Mouse (Mus musculus): ENCODE results near the gene Il5. TPM values are rescaled to one million over a fixed set of nuclear protein-coding genes. Genes with fewer than 3 reads are reported as not detected.

The Il5 gene
- polyA plus RNA-seq, 1 experiment from 2014 or later, result not detected

GRCm38 (mm10) chr11:53768422-53769184 lies 48.0 kb downstream of the Il5 start:
- H3K27ac ChIP-seq (replicated peaks), result no peak overlapping the region
- peaks cover 95% of the 10 kb centered on the region for H3K27me3 ChIP-seq (ENCODE audit: low read depth, poor library complexity, severe bottlenecking)
- peaks cover 26% of the 10 kb centered on the region for H3K4me1 ChIP-seq
- no peaks in the 10 kb centered on the region for H3K9me3 ChIP-seq (replicated peaks)
- H3K4me3 ChIP-seq, result no peak overlapping the region
- DNase-seq (ENCODE audit: low spot score), result no peak
- 80% methylated on average over 13 of the region's 13 CpGs for WGBS
- no peaks in the 10 kb centered on the region for H3K36me3 ChIP-seq

- 62% methylated on average over 12 of the region's 12 CpGs for WGBS
- Histone ChIP-seq H3K27me3 (ENCODE audit: low read depth, poor library complexity, severe bottlenecking) (peaks cover 89% of the 10 kb centered on the region), H3K4me3 (peak overlapping the region; percentile 71), H3K9me3 (replicated peaks) (no peaks in the 10 kb centered on the region), H3K36me3 (no peaks in the 10 kb centered on the region), H3K27ac (replicated peaks) (no peak overlapping the region), H3K4me1 (peaks cover 20% of the 10 kb centered on the region)
- DNase-seq (ENCODE audit: low spot score), result no peak
These were observed 48.6 kb downstream of the Il5 start for GRCm38 (mm10) chr11:53769185-53769576.

GRCm38 (mm10) chr11:53769760-53770124 lies 49.1 kb downstream of the Il5 start, which contains the start of gene Irf1:
Irf1 (plus strand) TSS chr11:53770014.
- H3K27me3 ChIP-seq (ENCODE audit: low read depth, poor library complexity, severe bottlenecking), result peaks cover 84% of the 10 kb centered on the region
- peaks cover 20% of the 10 kb centered on the region for H3K4me1 ChIP-seq
- 0% methylated on average over 40 of the region's 40 CpGs for WGBS
- no peaks in the 10 kb centered on the region for H3K36me3 ChIP-seq
- H3K4me3 ChIP-seq, result peak within 1 kb of the TSS; percentile 71
- DNase-seq (ENCODE audit: low spot score), result peak; percentile 87
- peak within 1 kb of the TSS; percentile 76 for H3K27ac ChIP-seq (replicated peaks)
- H3K9me3 ChIP-seq (replicated peaks), result no peaks in the 10 kb centered on the region

- Histone ChIP-seq H3K36me3 (no peaks in the 10 kb centered on the region), H3K4me1 (peaks cover 20% of the 10 kb centered on the region), H3K4me3 (peak overlapping the region; percentile 71), H3K9me3 (replicated peaks) (no peaks in the 10 kb centered on the region), H3K27ac (replicated peaks) (peak overlapping the region; percentile 76), H3K27me3 (ENCODE audit: low read depth, poor library complexity, severe bottlenecking) (peaks cover 79% of the 10 kb centered on the region)
- WGBS, result under 1% methylated on average over 75 of the region's 75 CpGs
- DNase-seq (ENCODE audit: low spot score), result peak; percentile 72
These were observed 49.7 kb downstream of the Il5 start for GRCm38 (mm10) chr11:53770125-53770791.

GRCm38 (mm10) chr11:53771001-53771744 lies 50.6 kb downstream of the Il5 start:
- WGBS, result 89% methylated on average over 11 of the region's 11 CpGs
- peak overlapping the region; percentile 71; the same call in 1 of the 2 replicates for H3K4me3 ChIP-seq
- DNase-seq (ENCODE audit: low spot score), result no peak
- H3K4me1 ChIP-seq, result peaks cover 20% of the 10 kb centered on the region
- peaks cover 70% of the 10 kb centered on the region for H3K27me3 ChIP-seq (ENCODE audit: low read depth, poor library complexity, severe bottlenecking)
- no peak overlapping the region for H3K27ac ChIP-seq (replicated peaks)
- no peaks in the 10 kb centered on the region for H3K36me3 ChIP-seq
- no peaks in the 10 kb centered on the region for H3K9me3 ChIP-seq (replicated peaks)

- Histone ChIP-seq H3K4me3 (no peak overlapping the region), H3K36me3 (no peaks in the 10 kb centered on the region), H3K4me1 (peaks cover 20% of the 10 kb centered on the region), H3K9me3 (replicated peaks) (no peaks in the 10 kb centered on the region), H3K27ac (replicated peaks) (no peak overlapping the region), H3K27me3 (ENCODE audit: low read depth, poor library complexity, severe bottlenecking) (peaks cover 57% of the 10 kb centered on the region)
- WGBS, result 82% methylated on average over 9 of the region's 9 CpGs
- no peak for DNase-seq (ENCODE audit: low spot score)
These were observed 51.9 kb downstream of the Il5 start for GRCm38 (mm10) chr11:53772536-53772935.

GRCm38 (mm10) chr11:53773087-53773486 lies 52.5 kb downstream of the Il5 start, which contains the start of gene Gm17334:
Gm17334 (minus strand) TSS chr11:53773187.
- Histone ChIP-seq H3K4me3 (no peak within 1 kb of the TSS), H3K27ac (replicated peaks) (no peak within 1 kb of the TSS), H3K27me3 (ENCODE audit: low read depth, poor library complexity, severe bottlenecking) (peaks cover 54% of the 10 kb centered on the region), H3K36me3 (no peaks in the 10 kb centered on the region), H3K4me1 (peaks cover 20% of the 10 kb centered on the region), H3K9me3 (replicated peaks) (no peaks in the 10 kb centered on the region)
- no peak for DNase-seq (ENCODE audit: low spot score)
- WGBS, result 91% methylated on average over 5 of the region's 5 CpGs

- 91% methylated on average over 16 of the region's 16 CpGs for WGBS
- Histone ChIP-seq H3K4me1 (peaks cover 20% of the 10 kb centered on the region), H3K27me3 (ENCODE audit: low read depth, poor library complexity, severe bottlenecking) (peaks cover 47% of the 10 kb centered on the region), H3K36me3 (no peaks in the 10 kb centered on the region), H3K27ac (replicated peaks) (no peak overlapping the region), H3K4me3 (no peak overlapping the region), H3K9me3 (replicated peaks) (no peaks in the 10 kb centered on the region)
- DNase-seq (ENCODE audit: low spot score), result no peak
These were observed 53.2 kb downstream of the Il5 start for GRCm38 (mm10) chr11:53773641-53774360.

Small RNA genes within 50 kb of the gene (microRNA-seq; reads per million reads assigned to microRNA genes)
- gene Mir7671, result not detected

Other genes with a start within 250 kb of the Il5 start
- gene Gm9945, start 240.6 kb upstream of the Il5 start, polyA plus RNA-seq (2016; fragmentation: Nextera tagmentation; extraction: Ambion mirVana), result not detected in 2 replicates
- gene Sowaha, start 240.5 kb upstream of the Il5 start, polyA plus RNA-seq (2016; fragmentation: Nextera tagmentation; extraction: Ambion mirVana), result 0.19 and 0.26 TPM in 2 replicates
- 17.3 and 18.0 TPM in 2 replicates for gene Sept8, start 201.5 kb upstream of the Il5 start, polyA plus RNA-seq (2016; fragmentation: Nextera tagmentation; extraction: Ambion mirVana)
- 77.3 and 94.6 TPM in 2 replicates for gene Kif3a, start 153.4 kb upstream of the Il5 start, polyA plus RNA-seq (2016; fragmentation: Nextera tagmentation; extraction: Ambion mirVana)
- 1.0 and 1.3 TPM in 2 replicates for gene Il4, start 102.1 kb upstream of the Il5 start, polyA plus RNA-seq (2016; fragmentation: Nextera tagmentation; extraction: Ambion mirVana)
- gene Il13, start 86.1 kb upstream of the Il5 start, polyA plus RNA-seq (2016; fragmentation: Nextera tagmentation; extraction: Ambion mirVana), result not detected in 2 replicates
- gene Rad50, start 13.5 kb upstream of the Il5 start, polyA plus RNA-seq (2016; fragmentation: Nextera tagmentation; extraction: Ambion mirVana), result 21.2 and 22.6 TPM in 2 replicates
- 3.6 and 3.8 TPM in 2 replicates for gene Irf1, start 49.2 kb downstream of the Il5 start, polyA plus RNA-seq (2016; fragmentation: Nextera tagmentation; extraction: Ambion mirVana)
- not detected in 2 replicates for gene Gm17334, start 52.4 kb downstream of the Il5 start, polyA plus RNA-seq (2016; fragmentation: Nextera tagmentation; extraction: Ambion mirVana)
- 0.22 TPM in 1 of 2 replicates, not detected in the other for gene Gm12216, start 138.5 kb downstream of the Il5 start, polyA plus RNA-seq (2016; fragmentation: Nextera tagmentation; extraction: Ambion mirVana)
- 7.2 and 7.7 TPM in 2 replicates for gene Slc22a5, start 170.9 kb downstream of the Il5 start, polyA plus RNA-seq (2016; fragmentation: Nextera tagmentation; extraction: Ambion mirVana)

Measured in midbrain, embryonic 10.5 days (tissue).